Mouse (Mus musculus): ENCODE results near the gene Rin2. TPM values are rescaled to one million over a fixed set of nuclear protein-coding genes. Genes with fewer than 3 reads are reported as not detected.

The Rin2 gene
- polyA plus RNA-seq, 1 experiment, result 8.2 TPM

DNA sequence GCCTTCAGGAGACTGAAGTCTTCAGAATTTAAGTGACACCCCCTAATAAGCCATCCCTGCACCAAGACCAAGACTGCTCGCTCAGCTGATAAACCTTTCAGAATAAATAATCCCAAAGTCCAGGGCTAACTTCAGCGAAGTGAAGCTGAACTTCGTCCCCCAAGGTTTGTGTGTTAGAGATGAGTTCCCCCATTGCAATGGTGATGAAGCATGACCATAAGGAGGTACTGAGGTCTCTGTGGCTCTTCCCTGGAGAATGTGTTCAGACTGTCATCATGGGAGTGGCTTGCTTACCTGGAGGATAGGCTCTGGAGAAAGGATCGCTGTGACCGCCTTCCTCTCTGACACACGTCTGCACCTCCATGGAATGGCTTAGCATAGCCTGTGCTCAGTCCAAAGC lies 133.7 kb downstream of the Rin2 start:
- H3K36me3 ChIP-seq (ENCODE audit: control insufficient read depth, insufficient read depth, low read length, poor library complexity, severe bottlenecking), result no peaks in the 10 kb centered on the region
- no peaks in the 10 kb centered on the region for H3K27me3 ChIP-seq (ENCODE audit: control insufficient read depth, insufficient read depth, low read length, poor library complexity, severe bottlenecking)
- TF ChIP-seq POLR2A (IDR thresholded peaks at IDR 0.05; ENCODE audit: insufficient read depth, low read length) (no peak), EP300 (IDR thresholded peaks at IDR 0.05; ENCODE audit: insufficient read depth, low read depth, low read length) (no peak), CTCF (IDR thresholded peaks at IDR 0.05; ENCODE audit: low read depth, low read length) (no peak)
- no peak overlapping the region for H3K9ac ChIP-seq (ENCODE audit: low read depth, poor library complexity, severe bottlenecking)
- no peaks in the 10 kb centered on the region for H3K4me1 ChIP-seq (ENCODE audit: control insufficient read depth, insufficient read depth, low read length)
- H3K27ac ChIP-seq (ENCODE audit: insufficient read depth, low read length), result no peak overlapping the region
- no peak overlapping the region for H3K4me3 ChIP-seq (ENCODE audit: low read depth, low read length)
- no peaks in the 10 kb centered on the region for H3K9me3 ChIP-seq (replicated peaks; ENCODE audit: control insufficient read depth, insufficient read depth, low read length, poor library complexity, severe bottlenecking)

- no peak overlapping the region for H3K9ac ChIP-seq (ENCODE audit: low read depth, poor library complexity, severe bottlenecking)
- no peak overlapping the region for H3K4me3 ChIP-seq (ENCODE audit: low read depth, low read length)
- no peaks in the 10 kb centered on the region for H3K9me3 ChIP-seq (replicated peaks; ENCODE audit: control insufficient read depth, insufficient read depth, low read length, poor library complexity, severe bottlenecking)
- no peaks in the 10 kb centered on the region for H3K27me3 ChIP-seq (ENCODE audit: control insufficient read depth, insufficient read depth, low read length, poor library complexity, severe bottlenecking)
- H3K36me3 ChIP-seq (ENCODE audit: control insufficient read depth, insufficient read depth, low read length, poor library complexity, severe bottlenecking), result no peaks in the 10 kb centered on the region
- H3K4me1 ChIP-seq (ENCODE audit: control insufficient read depth, insufficient read depth, low read length), result no peaks in the 10 kb centered on the region
- no peak overlapping the region for H3K27ac ChIP-seq (ENCODE audit: insufficient read depth, low read length)
- TF ChIP-seq EP300 (IDR thresholded peaks at IDR 0.05; ENCODE audit: insufficient read depth, low read depth, low read length), result no peak
- peak; percentile 53 for TF ChIP-seq CTCF (IDR thresholded peaks at IDR 0.05; ENCODE audit: low read depth, low read length)
Measured at GRCm38 (mm10) chr2:145810676-145811075, 135.7 kb downstream of the Rin2 start.

DNA sequence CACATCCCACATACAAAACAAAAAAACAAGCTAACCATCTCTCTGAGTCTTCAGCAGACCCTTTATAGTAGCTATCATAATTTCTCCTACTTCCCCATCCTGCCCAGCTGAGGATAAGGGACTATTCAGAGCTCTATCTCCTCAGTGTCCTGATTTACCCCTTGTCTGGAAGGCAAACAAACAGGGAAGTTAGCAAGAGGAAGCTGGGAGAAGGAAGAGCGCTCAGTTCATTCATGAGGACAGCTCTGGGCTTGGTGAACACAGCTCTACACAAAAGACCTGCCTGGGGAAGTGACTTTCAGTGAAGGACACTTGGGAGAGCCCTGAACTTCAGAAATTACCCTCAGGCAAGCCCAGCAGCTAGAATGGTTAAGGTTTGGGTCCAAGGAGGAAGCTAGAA lies 137.8 kb downstream of the Rin2 start:
- Histone ChIP-seq H3K4me3 (ENCODE audit: low read depth, low read length) (no peak overlapping the region), H3K27me3 (ENCODE audit: control insufficient read depth, insufficient read depth, low read length, poor library complexity, severe bottlenecking) (no peaks in the 10 kb centered on the region), H3K4me1 (ENCODE audit: control insufficient read depth, insufficient read depth, low read length) (no peaks in the 10 kb centered on the region), H3K27ac (ENCODE audit: insufficient read depth, low read length) (no peak overlapping the region), H3K9ac (ENCODE audit: low read depth, poor library complexity, severe bottlenecking) (no peak overlapping the region), H3K36me3 (ENCODE audit: control insufficient read depth, insufficient read depth, low read length, poor library complexity, severe bottlenecking) (no peaks in the 10 kb centered on the region), H3K9me3 (replicated peaks; ENCODE audit: control insufficient read depth, insufficient read depth, low read length, poor library complexity, severe bottlenecking) (no peaks in the 10 kb centered on the region)
- TF ChIP-seq CTCF (IDR thresholded peaks at IDR 0.05; ENCODE audit: low read depth, low read length), result no peak
- no peak for TF ChIP-seq EP300 (IDR thresholded peaks at IDR 0.05; ENCODE audit: insufficient read depth, low read depth, low read length)
- TF ChIP-seq POLR2A (IDR thresholded peaks at IDR 0.05; ENCODE audit: insufficient read depth, low read length), result no peak

DNA sequence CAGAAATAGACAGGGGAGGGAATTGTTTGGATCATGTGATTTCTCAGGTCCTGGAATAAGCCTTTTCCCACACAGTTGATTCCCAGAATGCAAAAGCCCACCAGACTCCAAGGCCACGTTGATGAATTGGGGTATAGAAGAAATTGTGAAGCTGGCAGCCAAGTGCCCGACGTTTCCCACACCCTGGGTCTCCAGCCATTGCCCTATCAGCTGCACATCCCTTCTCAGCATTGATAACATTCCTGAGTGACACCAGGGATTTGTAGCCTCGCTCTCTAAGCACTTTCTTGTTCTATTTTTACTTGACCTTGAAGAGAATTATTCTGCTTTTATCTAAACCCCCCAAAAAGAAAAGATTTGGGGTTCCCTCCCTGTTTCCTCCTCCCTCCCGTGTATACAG lies 142.2 kb downstream of the Rin2 start:
- Histone ChIP-seq H3K4me3 (ENCODE audit: low read depth, low read length) (no peak overlapping the region), H3K27ac (ENCODE audit: insufficient read depth, low read length) (no peak overlapping the region), H3K27me3 (ENCODE audit: control insufficient read depth, insufficient read depth, low read length, poor library complexity, severe bottlenecking) (no peaks in the 10 kb centered on the region), H3K9ac (ENCODE audit: low read depth, poor library complexity, severe bottlenecking) (no peak overlapping the region), H3K9me3 (replicated peaks; ENCODE audit: control insufficient read depth, insufficient read depth, low read length, poor library complexity, severe bottlenecking) (no peaks in the 10 kb centered on the region), H3K4me1 (ENCODE audit: control insufficient read depth, insufficient read depth, low read length) (no peaks in the 10 kb centered on the region), H3K36me3 (ENCODE audit: control insufficient read depth, insufficient read depth, low read length, poor library complexity, severe bottlenecking) (no peaks in the 10 kb centered on the region)
- TF ChIP-seq POLR2A (IDR thresholded peaks at IDR 0.05; ENCODE audit: insufficient read depth, low read length) (no peak), CTCF (IDR thresholded peaks at IDR 0.05; ENCODE audit: low read depth, low read length) (no peak), EP300 (IDR thresholded peaks at IDR 0.05; ENCODE audit: insufficient read depth, low read depth, low read length) (no peak)

GRCm38 (mm10) chr2:145822013-145822782 lies 147.2 kb downstream of the Rin2 start:
- Histone ChIP-seq H3K27me3 (ENCODE audit: control insufficient read depth, insufficient read depth, low read length, poor library complexity, severe bottlenecking) (no peaks in the 10 kb centered on the region), H3K9me3 (replicated peaks; ENCODE audit: control insufficient read depth, insufficient read depth, low read length, poor library complexity, severe bottlenecking) (no peaks in the 10 kb centered on the region), H3K27ac (ENCODE audit: insufficient read depth, low read length) (no peak overlapping the region), H3K36me3 (ENCODE audit: control insufficient read depth, insufficient read depth, low read length, poor library complexity, severe bottlenecking) (no peaks in the 10 kb centered on the region), H3K4me1 (ENCODE audit: control insufficient read depth, insufficient read depth, low read length) (no peaks in the 10 kb centered on the region), H3K4me3 (ENCODE audit: low read depth, low read length) (no peak overlapping the region), H3K9ac (ENCODE audit: low read depth, poor library complexity, severe bottlenecking) (no peak overlapping the region)
- no peak for TF ChIP-seq CTCF (IDR thresholded peaks at IDR 0.05; ENCODE audit: low read depth, low read length)
- no peak for TF ChIP-seq POLR2A (IDR thresholded peaks at IDR 0.05; ENCODE audit: insufficient read depth, low read length)

- no peak overlapping the region for H3K4me3 ChIP-seq (ENCODE audit: low read depth, low read length)
- H3K27ac ChIP-seq (ENCODE audit: insufficient read depth, low read length), result no peak overlapping the region
- H3K9me3 ChIP-seq (replicated peaks; ENCODE audit: control insufficient read depth, insufficient read depth, low read length, poor library complexity, severe bottlenecking), result no peaks in the 10 kb centered on the region
- TF ChIP-seq EP300 (IDR thresholded peaks at IDR 0.05; ENCODE audit: insufficient read depth, low read depth, low read length) (no peak), POLR2A (IDR thresholded peaks at IDR 0.05; ENCODE audit: insufficient read depth, low read length) (no peak), CTCF (IDR thresholded peaks at IDR 0.05; ENCODE audit: low read depth, low read length) (no peak)
- H3K4me1 ChIP-seq (ENCODE audit: control insufficient read depth, insufficient read depth, low read length), result no peaks in the 10 kb centered on the region
- H3K27me3 ChIP-seq (ENCODE audit: control insufficient read depth, insufficient read depth, low read length, poor library complexity, severe bottlenecking), result no peaks in the 10 kb centered on the region
- no peaks in the 10 kb centered on the region for H3K36me3 ChIP-seq (ENCODE audit: control insufficient read depth, insufficient read depth, low read length, poor library complexity, severe bottlenecking)
- H3K9ac ChIP-seq (ENCODE audit: low read depth, poor library complexity, severe bottlenecking), result no peak overlapping the region
Measured at GRCm38 (mm10) chr2:145822783-145823729, 148.0 kb downstream of the Rin2 start.

All from ES-Bruce4 (cell line).